Mouse (Mus musculus) adrenal gland (tissue): ENCODE results near the gene Trim69.
"Not testable (repeated sequence)": the region's sequence is repeated elsewhere in the genome, so short reads cannot be mapped to it uniquely, and the experiment has no call there.

ENCODE experiments used
- intact Hi-C: fragments of 180-260 bp; cut with DNase I; formaldehyde crosslinking; loops from one replicate; pipeline ENCODE4 v1.15.1; 2025

Gene Trim69

DNA sequence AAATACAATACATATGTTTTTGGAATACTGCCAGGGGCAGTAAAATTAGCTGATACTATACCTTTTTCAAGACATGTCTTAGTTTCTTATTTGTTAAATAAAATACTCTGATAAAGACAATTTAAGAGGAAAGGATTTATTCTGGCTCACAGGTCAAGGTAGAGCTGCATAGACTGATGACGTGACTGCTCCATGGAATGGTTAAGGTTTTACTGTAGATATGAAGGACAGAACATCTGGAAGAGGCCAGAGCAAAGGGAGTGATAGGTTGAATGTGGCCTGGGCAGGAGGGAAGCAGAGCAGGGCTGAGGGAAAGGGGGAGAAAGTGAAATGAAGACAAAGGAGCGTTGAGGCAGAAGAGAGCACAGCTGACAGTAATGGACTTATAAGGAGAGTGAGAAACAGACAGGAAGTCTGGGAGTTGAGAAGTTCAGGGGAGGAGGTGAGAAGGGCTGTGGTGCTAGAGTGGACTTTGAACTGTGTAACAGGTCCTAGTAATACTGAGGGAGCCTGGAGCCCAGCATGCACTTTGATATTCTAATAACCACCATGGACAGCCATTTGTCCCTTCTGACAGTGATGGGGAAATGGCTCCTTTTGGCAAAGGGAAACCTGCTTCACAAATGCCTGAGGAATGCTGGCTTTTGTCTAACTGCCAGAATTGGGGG is 46.1 kb downstream of the Trim69 start:
- intact Hi-C loops, result no loop called here

DNA sequence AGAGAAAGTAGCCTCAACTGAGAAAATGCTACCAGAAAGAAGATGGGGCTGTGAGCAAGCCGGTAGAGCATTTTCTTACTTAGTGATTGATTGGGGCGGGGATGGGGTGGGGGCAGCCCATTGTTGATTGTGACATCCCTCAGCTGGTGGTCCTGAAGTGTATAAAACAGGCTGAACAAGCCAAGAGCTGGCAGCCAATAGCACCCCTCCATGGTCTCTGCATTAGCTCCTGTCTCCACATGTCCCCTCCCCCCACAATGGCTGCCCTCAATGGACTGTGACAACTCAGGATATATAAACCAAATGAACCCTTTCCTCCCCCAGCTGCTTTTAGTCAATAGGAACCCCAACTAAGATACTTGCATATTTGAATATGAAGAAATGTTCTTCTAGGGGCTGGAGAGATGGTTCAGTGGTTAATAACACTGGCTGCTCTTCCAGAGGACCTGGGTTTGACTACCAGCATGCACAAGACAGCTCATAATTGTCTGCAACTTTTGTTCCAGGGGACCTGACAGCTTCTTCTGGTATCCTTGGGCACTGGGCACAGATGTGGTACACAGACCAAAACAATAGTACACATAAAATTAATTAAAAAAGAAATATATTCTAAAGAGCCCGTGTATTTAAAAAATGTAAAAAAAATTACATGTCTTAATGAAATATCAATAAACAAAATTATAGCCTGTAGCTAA is 50.2 kb downstream of the Trim69 start:
- intact Hi-C loops, result no loop called here

DNA sequence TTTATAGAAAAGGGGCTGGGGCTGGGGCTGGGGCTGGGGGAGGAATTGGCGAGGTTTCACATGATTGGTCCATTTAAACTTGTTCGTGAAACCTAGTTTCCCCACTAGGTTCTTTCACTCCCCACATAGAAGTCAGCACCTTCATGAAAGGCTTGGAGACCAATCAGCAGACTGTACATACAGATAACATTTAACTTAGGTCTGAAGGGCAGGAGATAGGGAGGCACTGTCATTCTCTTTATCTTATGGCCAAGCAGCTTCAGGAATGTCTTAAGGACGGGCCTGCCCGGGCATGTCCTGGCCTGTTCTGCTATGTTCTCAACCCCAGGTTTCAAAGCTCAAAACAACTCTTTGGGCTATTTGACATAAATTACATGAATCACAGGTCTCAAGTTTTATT is 56.6 kb downstream of the Trim69 start:
- intact Hi-C loops, result not testable (repeated sequence)

DNA sequence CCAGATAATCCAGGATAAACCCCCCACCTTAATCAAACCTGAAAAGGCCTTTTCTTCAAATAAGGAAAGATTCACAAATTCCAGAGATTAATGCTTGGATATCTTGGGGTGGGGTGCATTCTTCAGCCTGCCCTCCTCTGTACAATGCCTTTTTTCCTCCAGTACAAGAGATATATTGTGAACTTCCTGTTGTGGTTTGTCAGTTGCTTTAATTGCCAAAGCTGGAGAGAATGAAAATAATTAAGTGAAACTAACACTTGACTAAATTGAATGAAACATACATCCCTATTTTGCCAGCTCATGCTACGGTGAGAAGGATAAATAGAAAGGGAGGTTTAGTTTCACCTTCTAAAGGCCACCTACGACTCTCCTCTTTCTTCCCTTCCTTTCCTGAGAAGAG is 57.7 kb downstream of the Trim69 start:
- intact Hi-C loops, result no loop called here

DNA sequence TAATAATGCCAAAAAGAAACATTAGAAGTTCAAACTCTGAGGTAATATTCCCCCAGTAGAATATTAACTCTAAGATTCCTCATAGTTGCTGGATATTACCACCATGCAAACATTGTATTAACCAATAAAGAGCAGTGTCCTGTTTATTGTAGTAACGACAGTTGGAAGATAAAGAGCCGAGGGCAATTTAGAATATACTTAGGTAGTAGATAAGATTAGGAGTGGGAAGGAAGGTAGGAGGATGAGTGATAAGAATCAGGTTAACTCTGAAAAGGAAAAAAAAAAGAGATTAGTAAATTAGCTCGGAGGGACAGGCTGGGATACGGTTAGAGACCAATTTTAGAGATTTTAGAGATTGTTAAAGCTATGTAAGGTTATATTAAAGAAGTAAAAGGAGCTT is 60.9 kb downstream of the Trim69 start:
- intact Hi-C loops, result no loop called here

DNA sequence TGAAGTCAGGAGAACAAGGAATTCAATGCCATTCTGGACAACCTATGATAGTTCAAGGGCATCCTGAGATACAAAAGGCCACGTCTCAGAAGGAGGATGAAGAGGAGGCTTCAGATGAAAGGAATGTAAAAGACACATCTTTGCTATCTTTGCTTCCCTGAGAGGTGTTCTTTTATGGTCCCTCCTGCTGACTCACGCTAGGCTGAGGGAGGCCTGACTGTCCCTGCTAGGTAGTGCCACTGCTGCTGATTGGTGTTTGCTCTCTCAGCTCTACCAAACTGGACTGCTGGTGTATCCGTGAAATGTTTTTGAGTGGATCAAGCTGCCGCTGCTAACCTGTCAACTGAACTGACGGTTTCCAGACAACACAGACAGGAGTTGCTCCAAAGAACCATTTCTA is 61.3 kb downstream of the Trim69 start:
- intact Hi-C loops, result no loop called here

DNA sequence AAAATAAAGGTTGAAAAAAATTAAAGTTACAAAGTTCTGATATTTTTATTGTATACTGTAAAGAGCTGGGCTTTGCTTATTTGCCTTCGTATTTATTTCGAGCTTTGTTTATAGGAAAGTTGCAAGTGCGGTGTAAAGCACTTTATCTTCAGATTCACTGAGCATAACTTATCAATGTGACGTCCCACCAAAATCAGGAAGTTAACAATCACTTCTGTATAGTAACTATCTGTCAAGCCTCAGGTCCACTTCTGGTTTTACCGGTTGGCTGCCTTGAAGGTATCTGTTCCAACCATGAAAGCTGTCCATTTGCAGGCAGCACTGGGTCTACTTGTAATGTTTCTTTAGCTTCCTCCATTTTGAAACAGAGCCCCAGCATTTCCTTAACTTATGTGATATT is 61.8 kb downstream of the Trim69 start:
- intact Hi-C loops, result no loop called here

DNA sequence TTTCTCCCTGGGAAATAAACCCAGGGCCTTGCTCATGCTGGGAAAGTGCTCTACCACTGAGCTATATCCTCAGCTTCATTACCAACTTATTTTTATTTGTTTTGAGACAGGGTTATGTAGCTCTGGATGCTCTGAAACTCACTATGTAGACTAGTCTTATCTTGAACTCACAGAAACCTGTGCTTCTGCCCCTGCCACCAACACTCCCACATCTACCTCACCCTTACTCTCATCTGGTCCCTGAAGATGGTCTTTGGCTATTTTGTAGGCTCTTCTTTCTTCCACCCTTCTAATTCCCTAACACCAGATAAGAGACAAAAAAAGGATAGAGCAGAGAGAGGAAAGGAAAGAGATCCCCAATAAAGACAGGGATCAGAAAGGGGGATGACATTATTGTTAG is 63.2 kb downstream of the Trim69 start:
- intact Hi-C loops, result no loop called here
